29 mouse cellular contexts compared by ENCODE assay signal in the genomic region with DNA sequence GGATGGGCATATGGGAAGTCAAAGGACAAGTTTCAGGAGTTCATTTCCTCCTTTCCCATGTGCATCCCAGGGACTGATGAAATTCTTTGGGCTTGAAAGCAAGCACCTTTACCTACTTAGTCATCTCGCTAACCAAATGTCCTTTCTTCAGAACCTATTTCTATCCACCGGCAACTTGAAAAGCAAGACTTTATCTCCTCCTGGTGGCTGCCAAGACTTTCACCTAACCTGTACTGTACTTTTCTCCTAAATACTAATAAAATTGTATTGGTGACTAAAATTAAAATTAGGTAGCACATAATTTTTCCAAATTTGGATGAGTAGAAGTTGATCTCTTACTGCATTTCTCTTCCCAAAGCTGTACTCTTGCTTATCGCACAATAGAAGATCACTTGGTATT. TPM values are rescaled to one million over a fixed set of nuclear protein-coding genes. Genes with fewer than 3 reads are reported as not detected.
DNase-seq lines count a peak whose midpoint lies in the region; ATAC-seq and TF ChIP-seq lines count a peak whose summit lies in the region.
"Had no signal": no experiment of that assay in that cellular context is flagged by ENCODE, and none has a peak within 500 bp of the region (broad histone marks: within the 10 kb centered on the region; RNA-seq: fewer than 3 reads in every experiment).

No protein-coding gene starts in this region.

- no peak for ATAC-seq in CD4-positive, CD25-positive, alpha-beta regulatory T cell, adult 4 months
- ATAC-seq: forebrain, embryonic 13.5 days; forebrain, embryonic 16.5 days; hindbrain, embryonic 16.5 days; intestine, embryonic 15.5 days; Patski had no signal

- H3K4me3 ChIP-seq in layer of hippocampus, adult 2 months: no peak overlapping the region
- H3K4me3 ChIP-seq: forebrain, embryonic 10.5 days; forebrain, embryonic 13.5 days; heart, adult 2 months; heart, embryonic 10.5 days; heart, embryonic 15.5 days; hindbrain, embryonic 10.5 days; hindbrain, embryonic 13.5 days; intestine, embryonic 15.5 days had no signal

- no peak overlapping the region for H3K27ac ChIP-seq in layer of hippocampus, adult 2 months
- H3K27ac ChIP-seq: forebrain, embryonic 10.5 days; forebrain, embryonic 13.5 days; heart, adult 2 months; heart, embryonic 10.5 days; heart, embryonic 15.5 days; hindbrain, embryonic 10.5 days; hindbrain, embryonic 13.5 days; intestine, embryonic 15.5 days had no signal

- DNase-seq in CD4-positive, CD25-positive, alpha-beta regulatory T cell, adult 2 months (ENCODE audit: low read depth, low spot score): peak; percentile 9
- no peak for DNase-seq in layer of hippocampus, adult 2 months (ENCODE audit: low spot score in 2 of 2)
- no peak for DNase-seq in layer of hippocampus, adult 9-11 months
- DNase-seq in 3T3-L1 (ENCODE audit: low read depth, low spot score) (peak; percentile 21), ES-CJ7 (ENCODE audit: low read depth, low spot score) (peak; percentile 25)
- no peak for DNase-seq in thymus, postnatal 4 days
- DNase-seq in embryo, embryonic 10.5 days (ENCODE audit: low spot score): no peak
- DNase-seq: adrenal gland, adult 2 months; adrenal gland, postnatal 14 days; cerebellum, adult 11 months; cerebellum, adult 2 months; cerebellum, postnatal 10 days; cerebellum, postnatal 36 days; gastrocnemius, postnatal 10 days; gastrocnemius, postnatal 36 days; heart, adult 2 months; heart, postnatal 10 days; heart, postnatal 36 days had no signal

- 0 out of 2 replicates have a peak, but pooled peaks have one; percentile 12 for TF ChIP-seq CTCF in layer of hippocampus, adult 2 months (conservative IDR thresholded peaks at IDR 0.05)

RNA-seq across cellular contexts. Expression of a gene that starts 9.8 kb away (rescaled TPM):
- 10 to 100 TPM; 36.8 to 43.7 TPM for polyA plus RNA-seq in CD4-positive, CD25-positive, alpha-beta regulatory T cell, adult 4 months (2017; shearing (Covaris generic))
- 10 to 100 TPM; 66.6 to 72.7 TPM for total RNA-seq in layer of hippocampus, adult 2 months (2021)

Comparison
In these comparisons a context has a peak if more than half of its experiments do, and no peak if none do; other contexts are left out.
1. DNase-seq: peak in CD4-positive, CD25-positive, alpha-beta regulatory T cell, adult 2 months (single experiment), 3T3-L1 (single experiment) and ES-CJ7 (single experiment); none in layer of hippocampus, adult 2 months (0 of 2), layer of hippocampus, adult 9-11 months (single experiment), thymus, postnatal 4 days (single experiment) and embryo, embryonic 10.5 days (single experiment).